Mouse (Mus musculus) A20 (cell line): Measurements from ENCODE around the gene Syne2.

ENCODE experiments used
- DNase-seq: peaks from one replicate; pipeline ENCODE4 v3.0.0-alpha.2; 2011; ENCODE audit warnings: low read depth, low spot score

The Syne2 gene

GRCm38 (mm10) chr12:75827751-75828150, 9.8 kb downstream of the Syne2 start:
- no peak for DNase-seq

GRCm38 (mm10) chr12:75829616-75830015, 11.7 kb downstream of the Syne2 start:
- no peak for DNase-seq

- DNase-seq: peak; percentile 15
These were observed 15.4 kb downstream of the Syne2 start for GRCm38 (mm10) chr12:75833149-75833959.

GRCm38 (mm10) chr12:75833960-75834729, 16.2 kb downstream of the Syne2 start:
- no peak for DNase-seq

- no peak for DNase-seq
These were observed 18.6 kb downstream of the Syne2 start for GRCm38 (mm10) chr12:75836524-75836962.

GRCm38 (mm10) chr12:75837462-75837861, 19.5 kb downstream of the Syne2 start:
- DNase-seq: no peak

GRCm38 (mm10) chr12:75839083-75839736, 21.3 kb downstream of the Syne2 start:
- DNase-seq: no peak

- no peak for DNase-seq
These were observed 23.2 kb downstream of the Syne2 start for GRCm38 (mm10) chr12:75841183-75841582.

GRCm38 (mm10) chr12:75844311-75844710, 26.4 kb downstream of the Syne2 start:
- DNase-seq: no peak

- DNase-seq: no peak
These were observed 27.1 kb downstream of the Syne2 start for GRCm38 (mm10) chr12:75845070-75845469.

GRCm38 (mm10) chr12:75846513-75846912, 28.6 kb downstream of the Syne2 start:
- no peak for DNase-seq

- no peak for DNase-seq
These were observed 32.3 kb downstream of the Syne2 start for GRCm38 (mm10) chr12:75850205-75850604.

- DNase-seq: no peak
These were observed 33.5 kb downstream of the Syne2 start for GRCm38 (mm10) chr12:75851481-75851880.

GRCm38 (mm10) chr12:75852384-75852783, 34.5 kb downstream of the Syne2 start:
- DNase-seq: no peak

GRCm38 (mm10) chr12:75853559-75853958, 35.6 kb downstream of the Syne2 start:
- DNase-seq: no peak

GRCm38 (mm10) chr12:75855051-75855453, 37.1 kb downstream of the Syne2 start:
- no peak for DNase-seq

GRCm38 (mm10) chr12:75855621-75856020, 37.7 kb downstream of the Syne2 start:
- DNase-seq: no peak

- DNase-seq: no peak
These were observed 38.3 kb downstream of the Syne2 start for GRCm38 (mm10) chr12:75856096-75856868.

- no peak for DNase-seq
These were observed 42.0 kb downstream of the Syne2 start for GRCm38 (mm10) chr12:75859936-75860335.

- DNase-seq: no peak
These were observed 42.9 kb downstream of the Syne2 start for GRCm38 (mm10) chr12:75860843-75861242.

GRCm38 (mm10) chr12:75865166-75865565, 47.2 kb downstream of the Syne2 start:
- DNase-seq: no peak
